Mouse (Mus musculus) spleen, postnatal 14 days (tissue): ENCODE data around the gene Cttnbp2.
"Not testable (repeated sequence)": the region's sequence is repeated elsewhere in the genome, so short reads cannot be mapped to it uniquely, and the experiment has no call there.

Experiments
- DNase-seq, 2 experiments: peaks; one replicate each; pipeline ENCODE4 v3.0.0; 2021 to 2022; ENCODE audit warnings: low spot score in 2 of 2

Gene Cttnbp2

GRCm38 (mm10) chr6:18417866-18418454 is 96.7 kb downstream of the Cttnbp2 start:
- DNase-seq, result no peak

- no peak for DNase-seq
Observed at GRCm38 (mm10) chr6:18415961-18416360, 98.7 kb downstream of the Cttnbp2 start.

GRCm38 (mm10) chr6:18411505-18412225 is 103.0 kb downstream of the Cttnbp2 start:
- no peak for DNase-seq

GRCm38 (mm10) chr6:18408445-18408844 is 106.2 kb downstream of the Cttnbp2 start:
- DNase-seq, result no peak

GRCm38 (mm10) chr6:18401066-18401674 is 113.5 kb downstream of the Cttnbp2 start:
- no peak for DNase-seq

GRCm38 (mm10) chr6:18381380-18381779 is 133.3 kb downstream of the Cttnbp2 start:
- DNase-seq, result no peak

- DNase-seq, result no peak
Observed at GRCm38 (mm10) chr6:18380300-18381202, 134.1 kb downstream of the Cttnbp2 start.

GRCm38 (mm10) chr6:18377755-18378154 is 136.9 kb downstream of the Cttnbp2 start:
- not testable (repeated sequence) for DNase-seq

- DNase-seq, result no peak
Observed at GRCm38 (mm10) chr6:18374744-18375143, 139.9 kb downstream of the Cttnbp2 start.

GRCm38 (mm10) chr6:18373652-18374051 is 141.0 kb downstream of the Cttnbp2 start:
- DNase-seq, result no peak

GRCm38 (mm10) chr6:18372447-18373228 is 142.0 kb downstream of the Cttnbp2 start:
- peak; percentile 11 to 23 for DNase-seq

GRCm38 (mm10) chr6:18369723-18370122 is 144.9 kb downstream of the Cttnbp2 start:
- DNase-seq, result no peak

GRCm38 (mm10) chr6:18369054-18369453 is 145.6 kb downstream of the Cttnbp2 start:
- no peak for DNase-seq

- no peak for DNase-seq
Observed at GRCm38 (mm10) chr6:18362232-18362631, 152.4 kb downstream of the Cttnbp2 start.

- no peak for DNase-seq
Observed at GRCm38 (mm10) chr6:18360955-18361354, 153.7 kb downstream of the Cttnbp2 start.

GRCm38 (mm10) chr6:18360154-18360553 is 154.5 kb downstream of the Cttnbp2 start:
- no peak for DNase-seq

GRCm38 (mm10) chr6:18349153-18349858 is 165.3 kb downstream of the Cttnbp2 start:
- no peak for DNase-seq

GRCm38 (mm10) chr6:18344272-18344671 is 170.4 kb downstream of the Cttnbp2 start:
- DNase-seq, result no peak

- no peak for DNase-seq
Observed at GRCm38 (mm10) chr6:18338307-18338706, 176.3 kb downstream of the Cttnbp2 start.

- no peak for DNase-seq
Observed at GRCm38 (mm10) chr6:18335393-18335792, 179.2 kb downstream of the Cttnbp2 start.

- no peak for DNase-seq
Observed at GRCm38 (mm10) chr6:18322950-18323349, 191.7 kb downstream of the Cttnbp2 start.
